Mouse (Mus musculus) liver, embryonic 15.5 days (tissue): ENCODE results near the gene Gm21738. TPM values are rescaled to one million over a fixed set of nuclear protein-coding genes. Genes with fewer than 3 reads are reported as not detected.
"Not testable (repeated sequence)": the region's sequence is repeated elsewhere in the genome, so short reads cannot be mapped to it uniquely, and the experiment has no call there.

Experiments used
- ATAC-seq: fragments of 200-750 bp; cut with Nextera tagmentation; 2 replicates; pipeline ENCODE4 v1.8.0; 2017; ENCODE audit warnings: moderate number of reproducible peaks, mild to moderate bottlenecking, moderate library complexity; ENCODE audit not compliant: insufficient read depth
- H3K27ac ChIP-seq: fragments of 300-500 bp; sonication (generic); replicated peaks from 2 replicates; pipeline ENCODE4 v1.5.1; 2015; ENCODE audit warnings: mild to moderate bottlenecking, inconsistent platforms
- H3K27me3 ChIP-seq: fragments of 300-500 bp; sonication (generic); 2 replicates; pipeline ENCODE4 v1.6.1; 2015; ENCODE audit warnings: mild to moderate bottlenecking, inconsistent platforms
- H3K36me3 ChIP-seq: fragments of 300-500 bp; sonication (generic); replicated peaks from 2 replicates; pipeline ENCODE4 v1.6.1; 2015; ENCODE audit warnings: moderate library complexity, mild to moderate bottlenecking, inconsistent platforms
- H3K4me1 ChIP-seq: fragments of 300-500 bp; sonication (generic); replicated peaks from 2 replicates; pipeline ENCODE4 v1.6.1; 2015; ENCODE audit warnings: inconsistent platforms
- H3K4me2 ChIP-seq: fragments of 300-500 bp; sonication (generic); 2 replicates; pipeline ENCODE4 v1.6.1; 2015; ENCODE audit warnings: moderate library complexity, mild to moderate bottlenecking, inconsistent platforms
- H3K4me3 ChIP-seq: fragments of 300-500 bp; sonication (generic); replicated peaks from 2 replicates; pipeline ENCODE4 v1.5.1; 2015; ENCODE audit warnings: mild to moderate bottlenecking, inconsistent platforms
- H3K9ac ChIP-seq: fragments of 300-500 bp; sonication (generic); 2 replicates; pipeline ENCODE4 v1.6.1; 2015; ENCODE audit warnings: moderate library complexity, mild to moderate bottlenecking, inconsistent platforms
- H3K9me3 ChIP-seq: fragments of 300-500 bp; sonication (generic); replicated peaks from 2 replicates; pipeline ENCODE4 v1.6.1; 2016; ENCODE audit warnings: inconsistent platforms
- WGBS: fragments of 180-500 bp; shearing (Covaris S2); methylation state at CpG from one replicate; pipeline ENCODE4 v1.1.7; 2015; ENCODE audit warnings: mixed read lengths; ENCODE audit not compliant: insufficient replicate concordance; 5-methylcytosine and 5-hydroxymethylcytosine counted together
- polyA plus RNA-seq: library from polyadenylated mRNA; unstranded; fragments of >200 nt; fragmentation: Nextera tagmentation; extraction: Ambion mirVana; gene quantifications from 2 replicates; pipeline ENCODE4 v1.2.1, GENCODE M21; 2015

The Gm21738 gene
- polyA plus RNA-seq = not detected in 2 replicates

GRCm38 (mm10) chr14:19418830-19419229 lies at the start of gene Gm21738:
Gm21738 (minus strand) TSS chr14:19418930.
- H3K4me1 ChIP-seq, H3K36me3 ChIP-seq, H3K4me3 ChIP-seq, ATAC-seq, H3K9me3 ChIP-seq, H3K9ac ChIP-seq, H3K27me3 ChIP-seq, H3K4me2 ChIP-seq, H3K27ac ChIP-seq: not testable (repeated sequence)
- WGBS = 62% methylated on average over 7 of the region's 7 CpGs

GRCm38 (mm10) chr14:19383741-19384140 lies 35.0 kb downstream of the Gm21738 start:
- not testable (repeated sequence) for H3K9me3 ChIP-seq, H3K9ac ChIP-seq, H3K27me3 ChIP-seq, ATAC-seq, H3K4me1 ChIP-seq, H3K36me3 ChIP-seq, H3K27ac ChIP-seq, H3K4me3 ChIP-seq, H3K4me2 ChIP-seq
- 62% methylated on average over 7 of the region's 7 CpGs for WGBS

Other genes starting within 250 kb of the Gm21738 start
- gene Gm2244, start 131.0 kb upstream of the Gm21738 start, polyA plus RNA-seq = not detected in 2 replicates
- 0.06 and 0.12 TPM in 2 replicates for gene Gm2237, start 166.2 kb upstream of the Gm21738 start, polyA plus RNA-seq
- not detected in 2 replicates for gene Gm5458, start 183.7 kb upstream of the Gm21738 start, polyA plus RNA-seq